Comparison of ENCODE assay signal across 27 mouse cellular contexts in genomic region chr3:107998591-107998990, GRCm38 (mm10). TPM values are rescaled to one million over a fixed set of nuclear protein-coding genes. Genes with fewer than 3 reads are reported as not detected.
"Had no signal": no experiment of that assay in that cellular context is flagged by ENCODE, and none has a peak within 500 bp of the region (broad histone marks: within the 10 kb centered on the region; RNA-seq: fewer than 3 reads in every experiment).

No protein-coding gene starts in this region.

- H3K4me2 ChIP-seq: liver, embryonic 11.5 days; liver, embryonic 13.5 days; liver, embryonic 15.5 days; lung, embryonic 15.5 days; midbrain, embryonic 11.5 days; midbrain, embryonic 13.5 days; midbrain, embryonic 15.5 days; neural tube, embryonic 12.5 days; stomach, embryonic 15.5 days had no signal

- H3K4me3 ChIP-seq: liver, embryonic 13.5 days; liver, embryonic 15.5 days; lung, embryonic 15.5 days; megakaryocyte, embryonic 14.5 days; midbrain, embryonic 13.5 days; midbrain, embryonic 15.5 days; neural tube, embryonic 12.5 days; stomach, embryonic 15.5 days had no signal

- ATAC-seq: liver, postnatal 0 days; lung, postnatal 0 days; midbrain, embryonic 13.5 days; midbrain, embryonic 15.5 days had no signal

- DNase-seq: liver; liver, embryonic 13.5 days; liver, postnatal 0 days; lung, adult 2 months; lung, postnatal 14 days; lung, postnatal 36 days; right cerebral cortex, postnatal 14 days; thymus, adult 2 months; thymus, postnatal 25 days; thymus, postnatal 4 days had no signal

- H3K9ac ChIP-seq: liver, embryonic 13.5 days; liver, embryonic 15.5 days; liver, postnatal 0 days; lung, embryonic 15.5 days; midbrain, embryonic 13.5 days; midbrain, embryonic 15.5 days; neural tube, embryonic 12.5 days; stomach, embryonic 15.5 days had no signal

- H3K27ac ChIP-seq: liver, embryonic 13.5 days; liver, embryonic 15.5 days; lung, embryonic 15.5 days; macrophage; midbrain, embryonic 13.5 days; midbrain, embryonic 15.5 days; neural tube, embryonic 12.5 days; stomach, embryonic 15.5 days had no signal

- H3K27me3 ChIP-seq: liver, embryonic 13.5 days; liver, embryonic 15.5 days; lung, embryonic 15.5 days; midbrain, embryonic 13.5 days; midbrain, embryonic 15.5 days; neural tube, embryonic 12.5 days; stomach, embryonic 15.5 days had no signal

- H3K9me3 ChIP-seq: liver, embryonic 13.5 days; liver, embryonic 15.5 days; lung, embryonic 15.5 days; midbrain, embryonic 13.5 days; midbrain, embryonic 15.5 days; neural tube, embryonic 12.5 days; stomach, embryonic 15.5 days had no signal

- H3K36me3 ChIP-seq: liver, embryonic 13.5 days; liver, embryonic 15.5 days; lung, embryonic 15.5 days; midbrain, embryonic 13.5 days; midbrain, embryonic 15.5 days; neural tube, embryonic 12.5 days; stomach, embryonic 15.5 days had no signal

- H3K4me1 ChIP-seq: liver, embryonic 13.5 days; liver, embryonic 15.5 days; lung, embryonic 15.5 days; megakaryocyte, embryonic 14.5 days; midbrain, embryonic 13.5 days; midbrain, embryonic 15.5 days; neural tube, embryonic 12.5 days; stomach, embryonic 15.5 days had no signal

RNA-seq across cellular contexts. Expression of gene Gstm2, which starts 12.3 kb away (rescaled TPM):
- total RNA-seq: monocyte, adult 5-6 weeks; neutrophil, adult 5-6 weeks had no signal

RNA-seq across cellular contexts. Expression of gene Gstm3, which starts 29.5 kb away (rescaled TPM):
- total RNA-seq: megakaryocyte progenitor cell, adult 5-6 weeks; midbrain, postnatal 0 days; monocyte, adult 5-6 weeks; neutrophil, adult 5-6 weeks had no signal
- polyA plus RNA-seq: macrophage; midbrain, embryonic 11.5 days; midbrain, embryonic 13.5 days; midbrain, postnatal 0 days; neural tube, embryonic 12.5 days; neural tube, embryonic 14.5 days; spleen, adult 2 months had no signal

RNA-seq across cellular contexts. Expression of gene Gstm6, which starts 55.0 kb away (rescaled TPM):
- total RNA-seq: monocyte, adult 5-6 weeks; neutrophil, adult 5-6 weeks had no signal
- polyA plus RNA-seq: macrophage had no signal
